Mouse (Mus musculus) lung, embryonic 14.5 days (tissue): ENCODE measurements around the gene Gm11639. TPM values are rescaled to one million over a fixed set of nuclear protein-coding genes. Genes with fewer than 3 reads are reported as not detected.

Experiments
- ATAC-seq: fragments of 200-750 bp; cut with Nextera tagmentation; 2 replicates; pipeline ENCODE4 v1.8.0; 2017; ENCODE audit warnings: mild to moderate bottlenecking, moderate TSS enrichment, moderate library complexity; ENCODE audit not compliant: insufficient read depth
- DNase-seq: peaks from one replicate; pipeline ENCODE4 v3.0.0-alpha.2; 2015
- H3K27ac ChIP-seq: fragments of 300-500 bp; sonication (generic); 2 replicates; pipeline ENCODE4 v1.5.1; 2014; ENCODE audit warnings: low read depth, mild to moderate bottlenecking, moderate library complexity
- H3K27me3 ChIP-seq: fragments of 300-500 bp; sonication (generic); 2 replicates; pipeline ENCODE4 v1.6.1; 2014; ENCODE audit warnings: low read length, control low read depth; ENCODE audit not compliant: insufficient read depth
- H3K36me3 ChIP-seq: fragments of 300-500 bp; sonication (generic); 2 replicates; pipeline ENCODE4 v1.6.1; 2014; ENCODE audit warnings: control low read depth; ENCODE audit not compliant: insufficient read depth
- H3K4me1 ChIP-seq: fragments of 300-500 bp; sonication (generic); 2 replicates; pipeline ENCODE4 v1.6.1; 2014; ENCODE audit warnings: antibody characterized with exemption, control low read depth; ENCODE audit not compliant: insufficient read depth
- H3K4me2 ChIP-seq: fragments of 300-500 bp; sonication (generic); 2 replicates; pipeline ENCODE4 v1.6.1; 2014; ENCODE audit warnings: mild to moderate bottlenecking
- H3K4me3 ChIP-seq: fragments of 300-500 bp; sonication (generic); 2 replicates; pipeline ENCODE4 v1.5.1; 2014; ENCODE audit warnings: low read depth, low read length
- H3K9ac ChIP-seq: fragments of 300-500 bp; sonication (generic); 2 replicates; pipeline ENCODE4 v1.6.1; 2014
- H3K9me3 ChIP-seq: fragments of 300-500 bp; sonication (generic); 2 replicates; pipeline ENCODE4 v1.6.1; 2016; ENCODE audit warnings: low read depth, low read length, control low read depth
- CTCF ChIP-seq: IDR thresholded peaks from 2 replicates; pipeline ENCODE4 v1.5.1; 2016; ENCODE audit warnings: antibody characterized with exemption, low read depth
- WGBS: fragments of 180-500 bp; shearing (Covaris S2); extraction: QIAGEN DNeasy Blood & Tissue Kit; methylation state at CpG from one replicate; pipeline ENCODE4 v1.1.7; 2014; 5-methylcytosine and 5-hydroxymethylcytosine counted together
- polyA plus RNA-seq: library from polyadenylated mRNA; unstranded; fragments of >200 nt; fragmentation: Nextera tagmentation; extraction: Ambion mirVana; gene quantifications from 2 replicates; pipeline ENCODE4 v1.2.1, GENCODE M21; 2014

The Gm11639 gene
- not detected in 2 replicates for polyA plus RNA-seq

- DNase-seq: peak; percentile 45
- WGBS: 22% methylated on average over 23 of the region's 23 CpGs
- no peaks in the 10 kb centered on the region for H3K36me3 ChIP-seq
These were observed at the start of gene Gm11639 for GRCm38 (mm10) chr11:104685548-104685947. Gene Gm11639, plus strand, starts transcription at chr11:104685707.

GRCm38 (mm10) chr11:104637010-104637409, 48.5 kb upstream of the Gm11639 start:
- no peaks in the 10 kb centered on the region for H3K4me1 ChIP-seq
- 87% methylated on average over 14 of the region's 14 CpGs for WGBS
- no peak for DNase-seq
- no peaks in the 10 kb centered on the region for H3K27me3 ChIP-seq
- H3K36me3 ChIP-seq: no peaks in the 10 kb centered on the region
- H3K27ac ChIP-seq: no peak overlapping the region
- H3K9ac ChIP-seq: no peak overlapping the region
- ATAC-seq: no peak
- no peaks in the 10 kb centered on the region for H3K9me3 ChIP-seq
- no peak overlapping the region for H3K4me3 ChIP-seq
- TF ChIP-seq CTCF: no peak
- no peak overlapping the region for H3K4me2 ChIP-seq

More at GRCm38 (mm10) chr11:104685548-104685947, at the start of gene Gm11639:
- ATAC-seq: 0 out of 2 replicates have a peak, but pooled peaks have one; percentile 52
- H3K9me3 ChIP-seq: no peaks in the 10 kb centered on the region
- no peak within 1 kb of the TSS for H3K9ac ChIP-seq
- no peaks in the 10 kb centered on the region for H3K27me3 ChIP-seq
- no peak within 1 kb of the TSS for H3K4me3 ChIP-seq
- no peak for TF ChIP-seq CTCF
- no peaks in the 10 kb centered on the region for H3K4me1 ChIP-seq
- H3K27ac ChIP-seq: no peak within 1 kb of the TSS
- H3K4me2 ChIP-seq: peak within 1 kb of the TSS; percentile 32

DNA sequence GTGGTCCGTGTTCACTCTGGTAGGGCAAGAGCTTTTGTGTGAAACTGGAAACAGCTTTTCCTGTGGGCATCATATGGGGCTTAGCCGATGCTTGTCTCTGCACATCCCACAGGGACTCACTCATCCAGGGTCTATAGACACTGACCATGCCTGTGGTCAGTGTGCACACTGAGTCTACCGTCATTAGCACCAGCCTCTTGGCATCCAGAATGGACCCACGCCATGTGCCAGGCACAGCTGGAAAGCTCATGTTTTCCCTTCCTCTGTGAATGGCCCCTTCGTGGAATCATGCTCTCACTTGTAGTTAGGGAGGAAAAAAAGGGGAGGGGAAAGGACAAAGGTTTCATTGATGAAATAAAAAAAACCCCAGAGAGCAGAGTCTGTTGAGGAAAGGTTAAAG, 47.5 kb upstream of the Gm11639 start:
- H3K27ac ChIP-seq: no peak overlapping the region

GRCm38 (mm10) chr11:104638906-104639305, 46.6 kb upstream of the Gm11639 start:
- 47% methylated on average over 2 of the region's 2 CpGs for WGBS
- H3K36me3 ChIP-seq: no peaks in the 10 kb centered on the region
- no peak overlapping the region for H3K4me2 ChIP-seq
- DNase-seq (no peak), ATAC-seq (no peak)
- H3K9ac ChIP-seq: no peak overlapping the region
- no peak overlapping the region for H3K27ac ChIP-seq
- H3K27me3 ChIP-seq: no peaks in the 10 kb centered on the region
- no peak for TF ChIP-seq CTCF
- H3K4me1 ChIP-seq: no peaks in the 10 kb centered on the region
- H3K4me3 ChIP-seq: no peak overlapping the region
- H3K9me3 ChIP-seq: no peaks in the 10 kb centered on the region

More for the DNA sequence above, 47.5 kb upstream of the Gm11639 start:
- Histone ChIP-seq H3K9me3 (no peaks in the 10 kb centered on the region), H3K9ac (no peak overlapping the region), H3K4me1 (no peaks in the 10 kb centered on the region), H3K4me2 (no peak overlapping the region), H3K4me3 (no peak overlapping the region), H3K36me3 (no peaks in the 10 kb centered on the region), H3K27me3 (no peaks in the 10 kb centered on the region)
- no peak for TF ChIP-seq CTCF
- DNase-seq: no peak
- WGBS: 66% methylated on average over 5 of the region's 5 CpGs
- ATAC-seq: no peak

GRCm38 (mm10) chr11:104639634-104640033, 45.9 kb upstream of the Gm11639 start:
- DNase-seq: peak; percentile 54
- Histone ChIP-seq H3K4me1 (no peaks in the 10 kb centered on the region), H3K9me3 (no peaks in the 10 kb centered on the region), H3K36me3 (no peaks in the 10 kb centered on the region), H3K27ac (no peak overlapping the region), H3K4me3 (no peak overlapping the region), H3K4me2 (no peak overlapping the region), H3K27me3 (no peaks in the 10 kb centered on the region), H3K9ac (no peak overlapping the region)
- WGBS: 65% methylated on average over 9 of the region's 9 CpGs
- no peak for TF ChIP-seq CTCF
- ATAC-seq: no peak

DNA sequence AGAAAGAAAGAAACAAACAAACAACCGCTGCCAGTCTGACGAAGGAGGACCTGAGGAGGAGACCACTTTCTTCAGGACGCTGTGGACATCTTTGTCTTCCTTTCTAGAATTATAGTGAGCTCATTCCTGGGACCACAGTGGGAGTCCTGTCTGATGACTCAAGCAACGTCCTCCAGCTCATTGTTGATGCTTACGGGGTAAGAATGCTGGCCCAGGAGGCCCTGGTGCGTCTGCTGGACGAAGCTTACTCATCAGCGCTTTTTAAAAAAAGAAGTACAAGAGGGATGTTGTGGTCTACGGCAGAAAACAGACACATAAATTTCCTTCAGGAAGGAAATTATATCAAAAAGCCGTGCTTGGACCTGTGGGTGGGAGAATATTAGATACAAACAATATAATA, 44.6 kb upstream of the Gm11639 start:
- H3K4me1 ChIP-seq: no peaks in the 10 kb centered on the region
- no peak overlapping the region for H3K27ac ChIP-seq
- H3K4me3 ChIP-seq: no peak overlapping the region
- no peaks in the 10 kb centered on the region for H3K9me3 ChIP-seq
- ATAC-seq (no peak), DNase-seq (no peak)
- no peak overlapping the region for H3K9ac ChIP-seq
- no peaks in the 10 kb centered on the region for H3K27me3 ChIP-seq
- WGBS: 76% methylated on average over 10 of the region's 10 CpGs
- no peak for TF ChIP-seq CTCF
- no peak overlapping the region for H3K4me2 ChIP-seq
- no peaks in the 10 kb centered on the region for H3K36me3 ChIP-seq

GRCm38 (mm10) chr11:104643236-104643635, 42.3 kb upstream of the Gm11639 start:
- Histone ChIP-seq H3K27ac (no peak overlapping the region), H3K9ac (no peak overlapping the region), H3K4me1 (no peaks in the 10 kb centered on the region), H3K36me3 (no peaks in the 10 kb centered on the region), H3K4me2 (no peak overlapping the region), H3K27me3 (no peaks in the 10 kb centered on the region), H3K9me3 (no peaks in the 10 kb centered on the region), H3K4me3 (no peak overlapping the region)
- DNase-seq (no peak), ATAC-seq (no peak)
- TF ChIP-seq CTCF: no peak
- WGBS: 72% methylated on average over 4 of the region's 4 CpGs

GRCm38 (mm10) chr11:104645402-104645801, 40.1 kb upstream of the Gm11639 start:
- WGBS: 87% methylated on average over 6 of the region's 6 CpGs
- no peaks in the 10 kb centered on the region for H3K9me3 ChIP-seq
- no peaks in the 10 kb centered on the region for H3K4me1 ChIP-seq
- no peaks in the 10 kb centered on the region for H3K27me3 ChIP-seq
- H3K36me3 ChIP-seq: no peaks in the 10 kb centered on the region
- H3K4me3 ChIP-seq: no peak overlapping the region
- H3K27ac ChIP-seq: no peak overlapping the region
- no peak overlapping the region for H3K9ac ChIP-seq
- TF ChIP-seq CTCF: no peak
- no peak overlapping the region for H3K4me2 ChIP-seq
- no peak for ATAC-seq
- DNase-seq: no peak
